Mouse (Mus musculus) CH12.LX (cell line): Measurements from ENCODE around the gene Togaram1. TPM values are rescaled to one million over a fixed set of nuclear protein-coding genes. Genes with fewer than 3 reads are reported as not detected.

ENCODE experiments used
- DNase-seq: peaks from one replicate; pipeline ENCODE4 v3.0.0-alpha.2; 2013; ENCODE audit errors: extremely low read depth
- H3K27ac ChIP-seq: 2 replicates; pipeline ENCODE4 v1.5.1; 2012; ENCODE audit warnings: low read depth, mild to moderate bottlenecking, control low read depth, moderate library complexity; ENCODE audit not compliant: insufficient read depth
- H3K27me3 ChIP-seq: replicated peaks from 2 replicates; pipeline ENCODE3; 2012; ENCODE audit warnings: inconsistent platforms
- H3K36me3 ChIP-seq, 2 experiments: replicated peaks in 1 of 2; 2 replicates each; pipeline versions ENCODE3 to v1.6.1; 2012; ENCODE audit warnings: inconsistent platforms in 1 of 2, low read length in 1 of 2, mild to moderate bottlenecking in 1 of 2, mixed read lengths in 1 of 2, moderate library complexity in 1 of 2; ENCODE audit not compliant: control insufficient read depth in 1 of 2, insufficient read depth in 1 of 2
- H3K4me1 ChIP-seq, 2 experiments: 2 replicates each; pipeline ENCODE4 v1.6.1; 2012; ENCODE audit warnings: inconsistent platforms in 1 of 2, moderate library complexity in 1 of 2; ENCODE audit not compliant: insufficient read depth in 2 of 2, control insufficient read depth in 1 of 2
- H3K4me2 ChIP-seq: 2 replicates; pipeline ENCODE4 v1.6.1; 2012; ENCODE audit warnings: low read depth, mild to moderate bottlenecking, control low read depth; ENCODE audit not compliant: poor library complexity, insufficient read depth, severe bottlenecking
- H3K4me3 ChIP-seq, 3 experiments: fragments of 150-350 bp in 1 of 3; sonication (generic) in 1 of 3; replicated peaks in 1 of 3; 2 replicates each; pipeline versions ENCODE3 to v1.5.1; 2011 to 2012; ENCODE audit warnings: low read depth in 2 of 3, low read length in 2 of 3, mild to moderate bottlenecking in 2 of 3, moderate library complexity in 2 of 3, control low read depth in 1 of 3, improper control_type of control experiment in 1 of 3, inconsistent platforms in 1 of 3, mixed read lengths in 1 of 3; ENCODE audit not compliant: poor library complexity in 1 of 3
- H3K79me2 ChIP-seq: replicated peaks from 2 replicates; pipeline ENCODE4 v1.6.1; 2012; ENCODE audit warnings: mild to moderate bottlenecking, moderate library complexity; ENCODE audit not compliant: control insufficient read depth, poor library complexity, insufficient read depth, severe bottlenecking; ENCODE audit errors: extremely low read depth
- H3K9ac ChIP-seq: 2 replicates; pipeline ENCODE4 v1.6.1; 2012; ENCODE audit warnings: low read depth, mild to moderate bottlenecking, control low read depth, moderate library complexity; ENCODE audit not compliant: insufficient read depth
- H3K9me3 ChIP-seq: replicated peaks from 2 replicates; pipeline ENCODE3; 2012; ENCODE audit warnings: low read length, inconsistent platforms, mixed read lengths
- BHLHE40 ChIP-seq: IDR thresholded peaks from 2 replicates; pipeline ENCODE4 v1.6.1; 2011; ENCODE audit warnings: mild to moderate bottlenecking, low read depth, low read length, improper control_type of control experiment
- CHD1 ChIP-seq: IDR thresholded peaks from 2 replicates; pipeline ENCODE4 v1.6.1; 2012; ENCODE audit warnings: low read depth, low read length, improper control_type of control experiment, inconsistent platforms
- CHD2 ChIP-seq: IDR thresholded peaks from 2 replicates; pipeline ENCODE4 v1.6.1; 2011; ENCODE audit warnings: low read length, improper control_type of control experiment
- CTCF ChIP-seq, 2 experiments: IDR thresholded peaks in 1 of 2; conservative IDR thresholded peaks in 1 of 2; 2 replicates each; pipeline ENCODE4 v1.5.1; 2011 to 2012; ENCODE audit warnings: low read depth in 2 of 2, low read length in 2 of 2, improper control_type of control experiment in 1 of 2, inconsistent platforms in 1 of 2, mild to moderate bottlenecking in 1 of 2, moderate library complexity in 1 of 2
- E2F4 ChIP-seq: IDR thresholded peaks from 2 replicates; pipeline ENCODE4 v1.6.1; 2011; ENCODE audit warnings: low read depth, low read length, improper control_type of control experiment; ENCODE audit not compliant: insufficient replicate concordance
- ELF1 ChIP-seq: IDR thresholded peaks from 2 replicates; pipeline ENCODE4 v1.6.1; 2014; ENCODE audit warnings: low read depth, mild to moderate bottlenecking, inconsistent platforms, low read length, improper control_type of control experiment
- EP300 ChIP-seq: IDR thresholded peaks from 2 replicates; pipeline ENCODE4 v1.6.1; 2011; ENCODE audit warnings: low read length, improper control_type of control experiment
- ETS1 ChIP-seq: conservative IDR thresholded peaks from 2 replicates; pipeline ENCODE4 v1.6.1; 2012; ENCODE audit warnings: low read depth, mild to moderate bottlenecking, inconsistent platforms, low read length, improper control_type of control experiment, moderate library complexity
- GABPA ChIP-seq: IDR thresholded peaks from 2 replicates; pipeline ENCODE4 v1.6.1; 2012; ENCODE audit warnings: low read depth, low read length, improper control_type of control experiment, inconsistent platforms; ENCODE audit not compliant: insufficient replicate concordance
- HCFC1 ChIP-seq: IDR thresholded peaks from 2 replicates; pipeline ENCODE4 v1.6.1; 2012; ENCODE audit warnings: low read depth, mild to moderate bottlenecking, inconsistent platforms, low read length, improper control_type of control experiment
- IRF4 ChIP-seq: IDR thresholded peaks from 2 replicates; pipeline ENCODE4 v1.6.1; 2014; ENCODE audit warnings: low read depth, mild to moderate bottlenecking, inconsistent platforms, low read length, improper control_type of control experiment
- JUN ChIP-seq: IDR thresholded peaks from 2 replicates; pipeline ENCODE4 v1.6.1; 2011; ENCODE audit warnings: low read depth, mild to moderate bottlenecking, low read length, improper control_type of control experiment, moderate library complexity; ENCODE audit not compliant: insufficient read depth
- JUND ChIP-seq: conservative IDR thresholded peaks from 2 replicates; pipeline ENCODE4 v1.6.1; 2011; ENCODE audit warnings: low read depth, low read length, improper control_type of control experiment
- KAT2A ChIP-seq: IDR thresholded peaks from 2 replicates; pipeline ENCODE4 v1.6.1; 2012; ENCODE audit warnings: low read length, improper control_type of control experiment, inconsistent platforms; ENCODE audit not compliant: insufficient replicate concordance
- MAFK ChIP-seq: IDR thresholded peaks from 2 replicates; pipeline ENCODE4 v1.6.1; 2011; ENCODE audit warnings: low read length, improper control_type of control experiment; ENCODE audit not compliant: insufficient replicate concordance
- MAX ChIP-seq: IDR thresholded peaks from 2 replicates; pipeline ENCODE4 v1.6.1; 2011; ENCODE audit warnings: low read length, improper control_type of control experiment
- MEF2A ChIP-seq: IDR thresholded peaks from 2 replicates; pipeline ENCODE4 v1.6.1; 2014; ENCODE audit warnings: low read depth, mild to moderate bottlenecking, inconsistent platforms, low read length, improper control_type of control experiment, borderline replicate concordance
- MXI1 ChIP-seq: IDR thresholded peaks from 2 replicates; pipeline ENCODE4 v1.6.1; 2011; ENCODE audit warnings: mild to moderate bottlenecking, low read depth, low read length, improper control_type of control experiment
- MYC ChIP-seq: IDR thresholded peaks from 2 replicates; pipeline ENCODE4 v1.6.1; 2011; ENCODE audit warnings: low read depth, mild to moderate bottlenecking, improper control_type of control experiment, low read length
- NELFE ChIP-seq: IDR thresholded peaks from 2 replicates; pipeline ENCODE4 v1.6.1; 2011; ENCODE audit warnings: low read depth, low read length, improper control_type of control experiment
- NRF1 ChIP-seq: IDR thresholded peaks from 2 replicates; pipeline ENCODE4 v1.6.1; 2014; ENCODE audit warnings: low read depth, mild to moderate bottlenecking, inconsistent platforms, low read length, improper control_type of control experiment, moderate library complexity
- PAX5 ChIP-seq: IDR thresholded peaks from 2 replicates; pipeline ENCODE4 v1.6.1; 2012; ENCODE audit warnings: low read length, inconsistent platforms, mixed read lengths
- POLR2A ChIP-seq: IDR thresholded peaks from 2 replicates; pipeline ENCODE4 v1.6.1; 2011; ENCODE audit warnings: low read depth, mild to moderate bottlenecking, improper control_type of control experiment, low read length
- POLR2AphosphoS2 ChIP-seq: IDR thresholded peaks from 2 replicates; pipeline ENCODE4 v1.6.1; 2011; ENCODE audit warnings: low read depth, low read length, improper control_type of control experiment
- RAD21 ChIP-seq: IDR thresholded peaks from 2 replicates; pipeline ENCODE4 v1.6.1; 2011; ENCODE audit warnings: low read depth, mild to moderate bottlenecking, low read length, improper control_type of control experiment, moderate library complexity
- RCOR1 ChIP-seq: conservative IDR thresholded peaks from 2 replicates; pipeline ENCODE4 v1.6.1; 2012; ENCODE audit warnings: low read depth, mild to moderate bottlenecking, inconsistent platforms, low read length, improper control_type of control experiment
- SIN3A ChIP-seq: IDR thresholded peaks from 2 replicates; pipeline ENCODE4 v1.6.1; 2012; ENCODE audit warnings: low read length, improper control_type of control experiment, inconsistent platforms
- SMC3 ChIP-seq: IDR thresholded peaks from 2 replicates; pipeline ENCODE4 v1.6.1; 2011; ENCODE audit warnings: low read depth, low read length, improper control_type of control experiment
- TBP ChIP-seq: conservative IDR thresholded peaks from 2 replicates; pipeline ENCODE4 v1.6.1; 2011; ENCODE audit warnings: low read depth, low read length, improper control_type of control experiment
- TCF12 ChIP-seq: IDR thresholded peaks from 2 replicates; pipeline ENCODE4 v1.6.1; 2014; ENCODE audit warnings: low read depth, mild to moderate bottlenecking, inconsistent platforms, low read length, improper control_type of control experiment
- UBTF ChIP-seq: IDR thresholded peaks from 2 replicates; pipeline ENCODE4 v1.6.1; 2012; ENCODE audit warnings: low read depth, mild to moderate bottlenecking, inconsistent platforms, low read length, improper control_type of control experiment, moderate library complexity
- USF1 ChIP-seq: IDR thresholded peaks from 2 replicates; pipeline ENCODE4 v1.6.1; 2014; ENCODE audit warnings: low read depth, mild to moderate bottlenecking, inconsistent platforms, low read length, improper control_type of control experiment
- USF2 ChIP-seq: conservative IDR thresholded peaks from 2 replicates; pipeline ENCODE4 v1.6.1; 2011; ENCODE audit warnings: low read depth, low read length, improper control_type of control experiment
- ZC3H11A ChIP-seq: IDR thresholded peaks from 2 replicates; pipeline ENCODE4 v1.6.1; 2012; ENCODE audit warnings: low read depth, mild to moderate bottlenecking, inconsistent platforms, low read length, improper control_type of control experiment
- ZKSCAN1 ChIP-seq: IDR thresholded peaks from 2 replicates; pipeline ENCODE4 v1.6.1; 2012; ENCODE audit warnings: low read depth, inconsistent platforms, low read length, improper control_type of control experiment, borderline replicate concordance
- ZMIZ1 ChIP-seq: IDR thresholded peaks from 2 replicates; pipeline ENCODE4 v1.6.1; 2012; ENCODE audit warnings: low read depth, mild to moderate bottlenecking, inconsistent platforms, low read length, improper control_type of control experiment
- ZNF384 ChIP-seq: IDR thresholded peaks from 2 replicates; pipeline ENCODE4 v1.6.1; 2012; ENCODE audit warnings: low read depth, low read length, improper control_type of control experiment, inconsistent platforms
- dilution Hi-C: fragments of 300-500 bp; cut with MboI; formaldehyde crosslinking; loops from 2 replicates; pipeline ENCODE4 v1.14.3; 2020; ENCODE audit warnings: low sequenced_read_pairs; ENCODE audit not compliant: extremely low pct_unique_long_range_greater_than_20kb, extremely low pct_ligation_motif_present
- in situ Hi-C: fragments of 300-500 bp; cut with MboI; formaldehyde crosslinking; loops from 3 replicates; pipeline ENCODE4 v1.14.3; 2019; ENCODE audit warnings: low sequenced_read_pairs, low pct_ligation_motif_present, low pct_unique_long_range_greater_than_20kb, mixed read lengths
- polyA plus RNA-seq: library from polyadenylated mRNA; unstranded; fragments of >175 nt; gene quantifications from 2 replicates; pipeline ENCODE4 v1.2.1, GENCODE M21; 2012; ENCODE audit warnings: low read depth; ENCODE audit not compliant: insufficient read length
- total RNA-seq, 2 experiments: library from RNA; depleted of rRNA; stranded (reverse); fragments of 300-350 nt in 1 of 2; fragments of >200 nt in 1 of 2; gene quantifications; 2 replicates each; pipeline ENCODE4 v1.2.3; 2012 to 2014

Gene Togaram1
- total RNA-seq (2012; rRNA removed): 24.1 and 24.3 TPM in 2 replicates
- 29.5 and 34.4 TPM in 2 replicates for total RNA-seq (2014; rRNA removed)
- 19.1 and 22.6 TPM in 2 replicates for polyA plus RNA-seq

- in situ Hi-C loops: loop anchor here (10.0 to 25.0 kb wide), 2 partner anchors 99 to 197 kb away; partner anchors contain the start of gene Mis18bp1
- Histone ChIP-seq H3K4me3 (peak within 1 kb of the TSS; percentile 79 to 92 (median 87)), H3K79me2 (peaks cover 64% of the 10 kb centered on the region), H3K4me2 (peak within 1 kb of the TSS; percentile 100), H3K9me3 (no peaks in the 10 kb centered on the region), H3K4me1 (peaks cover 0 to 22% of the 10 kb centered on the region in 2 experiments; a peak in 2 of 4 replicates), H3K9ac (peak within 1 kb of the TSS; percentile 80), H3K27ac (peak within 1 kb of the TSS; percentile 26), H3K36me3 (peaks cover 0 to 19% of the 10 kb centered on the region in 2 experiments), H3K27me3 (no peaks in the 10 kb centered on the region)
- dilution Hi-C loops: no loop called here
- DNase-seq: peak; percentile 100
- TF ChIP-seq SMC3: no peak
- no peak for TF ChIP-seq CTCF (conservative IDR thresholded peaks at IDR 0.05 in 1 of 2, IDR thresholded peaks at IDR 0.05 in 1 of 2; ENCODE audit: low read depth in 2 of 2, low read length in 2 of 2)
- TF ChIP-seq ZC3H11A: no peak
- TF ChIP-seq GABPA: peak; percentile 97; the same call in 1 of the 2 replicates
- peak; percentile 93 for TF ChIP-seq BHLHE40
- TF ChIP-seq CHD1: no peak
- TF ChIP-seq MEF2A: peak; percentile 83; the same call in 1 of the 2 replicates
- peak; percentile 98 for TF ChIP-seq USF2
- peak; percentile 78 for TF ChIP-seq MYC
- peak; percentile 98 for TF ChIP-seq CHD2
- TF ChIP-seq ETS1: peak; percentile 47; the same call in 1 of the 2 replicates
- TF ChIP-seq ELF1: peak; percentile 99
- peak; percentile 87 for TF ChIP-seq TBP
- no peak for TF ChIP-seq ZNF384
- TF ChIP-seq EP300: no peak
- TF ChIP-seq UBTF: no peak; the same call in 1 of the 2 replicates
- peak; percentile 99 for TF ChIP-seq MAX
- no peak; the same call in 1 of the 2 replicates for TF ChIP-seq E2F4
- peak; percentile 70 for TF ChIP-seq NRF1
- TF ChIP-seq PAX5: no peak
- peak; percentile 94 for TF ChIP-seq TCF12
- peak; percentile 68; the same call in 1 of the 2 replicates for TF ChIP-seq RCOR1
- TF ChIP-seq KAT2A: peak; percentile 100
- TF ChIP-seq MAFK: no peak
- no peak for TF ChIP-seq JUN
- TF ChIP-seq POLR2AphosphoS2: peak; percentile 98
- TF ChIP-seq MXI1: peak; percentile 99
- peak; percentile 97 for TF ChIP-seq ZMIZ1
- TF ChIP-seq SIN3A: peak; percentile 100
- peak; percentile 99 for TF ChIP-seq POLR2A
- TF ChIP-seq IRF4: peak; percentile 85
- peak; percentile 98 for TF ChIP-seq HCFC1
- peak; percentile 99 for TF ChIP-seq NELFE
- TF ChIP-seq USF1: peak; percentile 100
- no peak for TF ChIP-seq ZKSCAN1
- TF ChIP-seq JUND: 0 out of 2 replicates have a peak, but pooled peaks have one; percentile 18
- TF ChIP-seq RAD21: no peak
Observed at GRCm38 (mm10) chr12:64965124-64966026, at the start of gene Togaram1, which contains the start of gene Klhl28. TSS of gene Togaram1 (plus strand) at chr12:64965804. TSS of gene Klhl28 (minus strand) at chr12:64965534.
